Mouse (Mus musculus) midbrain, embryonic 11.5 days (tissue): ENCODE measurements around the gene Slc38a10. TPM values are rescaled to one million over a fixed set of nuclear protein-coding genes. Genes with fewer than 3 reads are reported as not detected.

Experiments
- ATAC-seq: fragments of 200-750 bp; cut with Nextera tagmentation; 2 replicates; pipeline ENCODE4 v1.8.0; 2017; ENCODE audit warnings: moderate TSS enrichment, moderate library complexity; ENCODE audit not compliant: low FRiP score
- DNase-seq: peaks from one replicate; pipeline ENCODE4 v3.0.0; 2015; ENCODE audit warnings: low spot score; ENCODE audit errors: missing footprints
- H3K27ac ChIP-seq: fragments of 300-500 bp; sonication (generic); 2 replicates; pipeline ENCODE4 v1.5.1; 2014; ENCODE audit warnings: low read depth, low read length
- H3K27me3 ChIP-seq: fragments of 300-500 bp; sonication (generic); 2 replicates; pipeline ENCODE4 v1.6.1; 2014; ENCODE audit warnings: mild to moderate bottlenecking, low read length, moderate library complexity, mixed read lengths; ENCODE audit not compliant: control insufficient read depth, insufficient read depth
- H3K36me3 ChIP-seq: fragments of 300-500 bp; sonication (generic); 2 replicates; pipeline ENCODE4 v1.6.1; 2014; ENCODE audit warnings: mild to moderate bottlenecking, low read length, moderate library complexity, mixed read lengths; ENCODE audit not compliant: control insufficient read depth, insufficient read depth
- H3K4me1 ChIP-seq: fragments of 300-500 bp; sonication (generic); 2 replicates; pipeline ENCODE4 v1.6.1; 2014; ENCODE audit warnings: low read length; ENCODE audit not compliant: control insufficient read depth, insufficient read depth
- H3K4me2 ChIP-seq: fragments of 300-500 bp; sonication (generic); 2 replicates; pipeline ENCODE4 v1.6.1; 2014; ENCODE audit warnings: mild to moderate bottlenecking, moderate library complexity
- H3K4me3 ChIP-seq: fragments of 300-500 bp; sonication (generic); 2 replicates; pipeline ENCODE4 v1.5.1; 2014; ENCODE audit warnings: low read depth, low read length
- H3K9ac ChIP-seq: fragments of 300-500 bp; sonication (generic); 2 replicates; pipeline ENCODE4 v1.6.1; 2014; ENCODE audit warnings: low read length
- H3K9me3 ChIP-seq: fragments of 300-500 bp; sonication (generic); 2 replicates; pipeline ENCODE4 v1.6.1; 2016; ENCODE audit warnings: low read length; ENCODE audit not compliant: control insufficient read depth
- WGBS: fragments of 180-500 bp; shearing (Covaris S2); extraction: QIAGEN DNeasy Blood & Tissue Kit; methylation state at CpG from one replicate; pipeline ENCODE4 v1.1.7; 2014; 5-methylcytosine and 5-hydroxymethylcytosine counted together
- polyA plus RNA-seq: library from polyadenylated mRNA; unstranded; fragments of >200 nt; fragmentation: Nextera tagmentation; extraction: Ambion mirVana; gene quantifications from 2 replicates; pipeline ENCODE4 v1.2.1, GENCODE M21; 2014

The Slc38a10 gene
- polyA plus RNA-seq, result 46.3 and 53.3 TPM in 2 replicates

DNA sequence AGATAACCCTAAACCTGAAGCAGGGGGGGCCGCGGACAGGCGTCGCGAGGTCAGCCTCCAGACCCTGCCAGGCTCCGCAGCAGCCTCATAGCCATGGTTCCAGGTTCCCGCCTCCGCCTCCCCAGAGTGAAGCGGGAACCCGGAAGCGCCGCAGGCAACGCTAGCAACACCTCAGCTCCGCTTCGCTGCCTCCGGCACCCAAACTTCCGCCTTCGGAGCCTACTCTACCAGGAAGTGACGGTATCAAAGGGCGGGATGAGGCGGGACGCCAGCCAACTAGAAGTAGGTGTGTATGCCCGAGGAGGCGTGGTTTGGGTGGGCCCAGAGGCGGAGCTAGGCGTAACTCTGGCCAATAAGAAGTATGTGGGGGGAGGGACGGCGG is at the start of gene Slc38a10:
TSS of gene Slc38a10 (minus strand) at position 234 of the 382 bp plus-strand sequence.
- 0% methylated on average over 28 of the region's 28 CpGs for WGBS
- peak; percentile 99 for ATAC-seq
- Histone ChIP-seq H3K4me2 (peak within 1 kb of the TSS; percentile 85), H3K27me3 (no peaks in the 10 kb centered on the region), H3K36me3 (no peaks in the 10 kb centered on the region), H3K4me1 (peaks cover 11% of the 10 kb centered on the region), H3K9ac (peak within 1 kb of the TSS; percentile 80), H3K4me3 (peak within 1 kb of the TSS; percentile 90), H3K9me3 (no peaks in the 10 kb centered on the region), H3K27ac (peak within 1 kb of the TSS; percentile 45)
- DNase-seq, result peak; percentile 100

DNA sequence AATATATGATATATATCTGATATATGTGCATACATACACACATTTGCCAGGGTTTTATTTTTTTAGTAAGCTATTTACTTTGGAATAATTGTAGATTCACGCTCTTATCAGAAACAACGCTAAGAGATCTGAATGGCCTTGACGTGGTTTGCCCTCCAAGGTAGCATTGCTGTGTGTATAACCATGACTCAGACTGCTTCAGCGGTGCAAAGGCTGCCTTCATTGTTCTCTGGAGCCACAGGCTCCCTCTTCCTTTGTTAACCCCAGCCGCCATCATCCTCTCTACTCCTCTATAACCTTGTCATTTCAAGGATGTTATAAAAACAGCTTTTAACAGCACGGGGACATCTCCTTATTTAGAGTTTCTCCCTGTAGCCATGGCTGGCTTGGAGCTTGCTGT is 49.5 kb upstream of the Slc38a10 start:
- ATAC-seq (no peak), DNase-seq (no peak)
- Histone ChIP-seq H3K4me2 (no peak overlapping the region), H3K27ac (no peak overlapping the region), H3K4me1 (no peaks in the 10 kb centered on the region), H3K27me3 (no peaks in the 10 kb centered on the region), H3K9me3 (no peaks in the 10 kb centered on the region), H3K9ac (no peak overlapping the region), H3K36me3 (no peaks in the 10 kb centered on the region), H3K4me3 (no peak overlapping the region)
- WGBS, result 80% methylated on average over 6 of the region's 6 CpGs

DNA sequence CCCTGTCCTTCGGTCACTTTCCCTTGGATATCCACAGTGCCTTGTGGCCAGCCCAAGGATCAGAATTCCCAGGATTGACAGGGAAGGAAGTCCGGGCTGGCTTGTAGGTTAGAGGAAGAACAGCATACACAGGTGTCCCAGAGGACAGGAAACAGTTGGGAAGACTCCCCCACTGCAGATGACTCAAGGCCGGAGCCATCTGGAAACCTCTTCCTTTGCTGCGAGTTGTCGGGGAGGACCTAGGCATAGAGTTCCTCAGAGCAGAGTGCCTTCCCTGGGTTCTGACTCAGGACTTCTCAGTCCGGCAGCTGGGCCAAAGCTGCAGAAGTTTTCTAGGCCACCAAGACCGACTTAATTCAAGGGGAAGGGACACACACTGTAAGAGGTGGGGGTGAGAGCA is 48.6 kb upstream of the Slc38a10 start:
- Histone ChIP-seq H3K27me3 (no peaks in the 10 kb centered on the region), H3K36me3 (no peaks in the 10 kb centered on the region), H3K4me3 (no peak overlapping the region), H3K27ac (no peak overlapping the region), H3K9me3 (no peaks in the 10 kb centered on the region), H3K9ac (no peak overlapping the region), H3K4me1 (no peaks in the 10 kb centered on the region), H3K4me2 (no peak overlapping the region)
- ATAC-seq (no peak), DNase-seq (no peak)
- 75% methylated on average over 7 of the region's 7 CpGs for whole genome bisulfite sequencing

DNA sequence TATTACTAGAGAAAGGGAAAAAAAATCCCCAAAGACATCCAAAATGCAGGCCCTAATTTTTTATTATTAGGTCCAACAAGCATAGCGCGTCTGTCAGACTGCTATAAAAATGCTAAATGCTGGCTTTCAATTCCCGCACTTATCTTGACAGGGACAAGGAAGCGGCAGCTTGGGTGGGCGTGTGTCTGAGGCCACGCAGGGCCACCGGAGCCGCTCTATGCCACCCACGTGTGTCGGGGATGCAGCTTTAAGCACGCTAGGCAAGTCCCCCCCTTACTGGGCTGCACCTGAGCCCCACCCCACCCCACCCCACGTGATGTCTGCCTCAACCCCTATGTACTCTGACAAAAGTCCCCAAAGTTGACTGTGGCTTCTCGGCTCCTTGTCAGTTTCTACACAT is 47.7 kb upstream of the Slc38a10 start:
- 44% methylated on average over 13 of the region's 13 CpGs for WGBS
- ATAC-seq, result no peak
- Histone ChIP-seq H3K4me1 (no peaks in the 10 kb centered on the region), H3K36me3 (no peaks in the 10 kb centered on the region), H3K9me3 (no peaks in the 10 kb centered on the region), H3K4me2 (no peak overlapping the region), H3K27me3 (no peaks in the 10 kb centered on the region), H3K9ac (no peak overlapping the region), H3K27ac (no peak overlapping the region), H3K4me3 (no peak overlapping the region)
- no peak for DNase-seq

DNA sequence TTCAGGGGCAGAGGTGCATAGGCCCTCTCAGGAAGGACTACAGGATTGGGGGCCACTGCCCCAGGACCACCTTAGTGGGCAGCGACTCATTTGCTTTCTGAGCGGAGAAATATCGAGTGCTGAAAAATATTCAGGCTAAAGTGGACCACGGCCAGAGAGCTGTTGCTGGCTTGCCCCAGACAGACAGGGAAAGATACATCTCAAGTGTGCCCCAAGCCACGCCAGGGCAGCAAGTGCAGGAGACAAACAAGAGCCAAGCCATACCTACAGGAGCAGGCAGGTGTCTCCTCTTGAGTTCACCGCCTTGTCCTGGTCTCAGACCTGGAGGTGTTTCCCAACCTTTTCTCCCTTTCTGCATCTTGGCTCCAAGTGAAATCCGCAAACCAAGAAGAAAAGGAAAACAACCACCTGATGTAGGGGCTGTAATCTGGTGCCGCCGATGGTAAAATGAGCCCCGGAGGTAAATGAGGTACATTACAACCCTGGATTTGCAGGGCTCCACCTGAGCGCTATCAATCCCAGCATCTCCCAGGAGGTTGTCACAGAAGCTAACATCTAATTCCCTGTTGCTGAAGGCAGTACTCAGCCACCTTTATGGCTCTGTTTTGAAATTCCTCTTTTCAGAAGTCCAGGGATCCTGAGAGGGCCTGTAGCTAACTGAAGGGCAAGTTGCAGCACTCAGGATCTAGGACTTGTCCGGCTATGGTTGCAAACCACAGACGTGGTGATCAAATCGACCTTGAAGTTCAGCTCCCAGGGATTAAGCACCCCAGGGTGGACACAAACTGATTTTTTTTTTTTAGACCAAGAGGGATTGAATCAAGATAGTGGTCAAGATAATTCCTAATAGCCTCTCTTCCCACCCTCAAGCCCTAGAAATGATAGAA is 39.6 kb upstream of the Slc38a10 start:
- no peak for ATAC-seq

DNA sequence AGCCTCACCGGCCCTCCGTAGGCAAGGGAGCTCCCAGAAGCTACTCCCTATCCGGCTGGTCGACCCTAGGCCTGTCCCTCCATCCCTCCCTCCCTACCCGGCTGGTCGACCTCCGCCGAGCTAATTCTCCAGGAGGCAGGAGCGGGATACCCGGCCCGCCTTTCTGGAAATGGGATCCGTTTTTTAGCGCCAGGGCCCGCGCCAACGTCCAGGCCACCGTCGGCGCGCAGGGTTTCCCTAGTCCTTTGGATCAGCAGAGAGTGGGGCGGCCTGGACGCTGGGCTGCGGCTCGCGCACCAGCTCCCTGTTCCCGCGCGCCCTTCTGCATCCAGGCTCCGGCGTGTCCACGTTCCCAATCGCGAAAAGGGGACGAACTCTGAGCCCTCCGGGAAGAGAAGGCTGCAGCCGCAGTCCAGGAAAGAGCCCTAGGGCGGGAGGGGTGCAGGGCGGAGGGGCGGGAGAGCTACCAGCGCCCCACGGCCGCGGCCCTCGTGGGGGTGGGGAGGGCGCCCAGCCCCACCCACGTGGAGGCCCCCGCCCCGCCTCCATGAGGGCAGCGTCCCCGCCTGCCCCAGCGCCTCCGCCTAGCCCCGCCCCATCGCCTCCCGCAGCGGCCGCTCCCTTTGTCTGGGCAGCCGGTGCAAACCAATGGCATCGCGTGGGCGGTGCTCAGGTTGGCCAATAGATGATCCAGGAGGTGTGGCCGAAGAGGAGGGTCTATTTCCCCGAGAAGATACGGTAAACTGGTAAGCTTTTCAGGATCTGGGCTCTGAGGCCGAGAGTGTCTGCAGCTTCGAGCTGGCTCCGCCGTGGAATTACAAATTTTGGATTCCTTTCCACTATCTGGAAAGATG is 38.5 kb upstream of the Slc38a10 start:
- Histone ChIP-seq H3K36me3 (no peaks in the 10 kb centered on the region), H3K9ac (peak overlapping the region; percentile 98), H3K9me3 (no peaks in the 10 kb centered on the region), H3K27me3 (no peaks in the 10 kb centered on the region), H3K27ac (peak overlapping the region; percentile 98), H3K4me1 (peaks cover 29% of the 10 kb centered on the region), H3K4me2 (peak overlapping the region; percentile 99), H3K4me3 (peak overlapping the region; percentile 98)
- under 1% methylated on average over 67 of the region's 68 CpGs for WGBS
- DNase-seq (peak; percentile 100), ATAC-seq (peak; percentile 93)

More for the DNA sequence above, 39.6 kb upstream of the Slc38a10 start:
- peaks cover 19% of the 10 kb centered on the region for H3K4me1 ChIP-seq
- no peaks in the 10 kb centered on the region for H3K27me3 ChIP-seq
- no peaks in the 10 kb centered on the region for H3K36me3 ChIP-seq
- H3K27ac ChIP-seq, result peak overlapping the region; percentile 31; the same call in 1 of the 2 replicates
- H3K4me3 ChIP-seq, result peak overlapping the region; percentile 98
- 26% methylated on average over 14 of the region's 14 CpGs for WGBS
- peak overlapping the region; percentile 98 for H3K9ac ChIP-seq
- no peak for DNase-seq
- no peaks in the 10 kb centered on the region for H3K9me3 ChIP-seq
- peak overlapping the region; percentile 55 for H3K4me2 ChIP-seq

DNA sequence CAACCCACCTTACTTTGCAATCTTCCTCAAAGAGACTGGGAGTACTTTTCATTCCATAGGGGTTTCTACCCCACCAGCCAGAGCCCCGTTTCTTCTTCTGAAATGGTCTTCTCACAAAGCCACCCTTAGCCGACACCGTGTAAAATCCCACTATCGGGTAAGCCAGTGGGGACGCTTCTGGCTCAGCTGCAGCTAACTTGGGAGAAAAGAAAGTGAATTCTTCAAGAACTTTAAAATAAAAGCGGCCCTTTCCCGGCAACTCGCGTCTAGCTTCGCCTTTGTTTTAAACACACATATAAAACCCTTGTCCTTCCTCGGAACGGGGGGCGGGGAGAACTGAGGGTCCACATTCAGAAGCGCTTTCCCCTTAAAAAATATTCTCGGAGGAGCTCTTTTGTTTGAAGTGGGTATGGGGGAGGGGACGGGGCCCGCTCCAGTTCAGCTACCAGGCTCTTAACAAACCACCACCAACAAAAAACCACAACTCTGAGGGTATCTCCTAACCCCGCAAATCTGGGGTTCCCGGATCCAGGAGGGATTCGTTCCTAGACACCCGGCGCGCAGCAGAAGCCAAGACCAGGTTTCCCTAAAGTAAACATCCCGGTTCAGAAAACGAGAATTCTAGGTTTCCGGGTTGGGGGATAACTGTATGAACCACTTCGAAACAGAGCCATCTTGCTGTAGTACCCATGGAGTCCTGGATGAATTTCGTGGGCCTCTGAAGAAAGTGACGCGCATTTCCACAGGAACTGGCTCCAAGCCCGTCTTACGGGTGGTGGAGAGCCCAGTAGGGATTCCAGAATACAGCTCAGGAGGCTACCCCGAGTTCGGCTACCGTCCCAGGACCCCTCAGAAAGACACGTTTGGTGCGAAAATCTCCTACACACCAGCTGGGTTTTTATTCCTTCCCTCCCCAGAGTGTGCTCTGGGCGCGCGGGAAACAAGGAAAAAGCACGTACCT is 37.6 kb upstream of the Slc38a10 start:
- Histone ChIP-seq H3K4me3 (peak overlapping the region; percentile 98), H3K27me3 (no peaks in the 10 kb centered on the region), H3K9me3 (no peaks in the 10 kb centered on the region), H3K27ac (peak overlapping the region; percentile 98), H3K4me1 (peaks cover 38% of the 10 kb centered on the region), H3K36me3 (no peaks in the 10 kb centered on the region), H3K9ac (peak overlapping the region; percentile 98), H3K4me2 (peak overlapping the region; percentile 99)
- no peak for ATAC-seq
- DNase-seq, result peak; percentile 98
- WGBS, result under 1% methylated on average over 41 of the region's 41 CpGs

DNA sequence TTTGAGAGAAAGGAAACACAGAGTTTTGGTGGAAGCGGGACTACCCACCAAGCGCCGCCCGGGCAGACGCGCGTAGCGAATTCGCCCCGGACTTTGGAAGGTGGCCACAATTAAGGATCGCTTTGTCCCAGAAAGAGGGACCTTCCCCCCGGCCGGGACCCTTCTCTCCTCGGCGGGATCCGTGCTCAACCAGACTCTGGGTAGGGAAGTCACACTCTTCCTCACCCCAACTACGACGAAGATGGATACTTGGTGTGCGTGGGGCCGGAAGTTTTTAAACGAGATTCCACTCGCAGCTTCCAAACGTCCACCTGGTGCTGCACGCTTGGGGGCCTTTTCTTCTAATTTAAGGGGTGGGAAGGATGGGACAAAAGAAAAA is 36.9 kb upstream of the Slc38a10 start:
- Histone ChIP-seq H3K4me2 (peak overlapping the region; percentile 99), H3K9ac (peak overlapping the region; percentile 98), H3K36me3 (no peaks in the 10 kb centered on the region), H3K4me1 (peaks cover 45% of the 10 kb centered on the region), H3K9me3 (no peaks in the 10 kb centered on the region), H3K27me3 (no peaks in the 10 kb centered on the region), H3K4me3 (peak overlapping the region; percentile 98), H3K27ac (peak overlapping the region; percentile 98)
- DNase-seq, result peak; percentile 97
- 1% methylated on average over 24 of the region's 24 CpGs for WGBS
- no peak for ATAC-seq
